Mouse (Mus musculus) cerebellum, postnatal 14 days (tissue): ENCODE data around the gene Baiap2.
A peak's percentile ranks its signal among the peaks of the same experiment; 100 is the strongest.

Experiments
- DNase-seq, 2 experiments: peaks; one replicate each; pipeline ENCODE4 v3.0.0; 2021; ENCODE audit warnings: mixed read lengths in 2 of 2

The Baiap2 gene

DNA sequence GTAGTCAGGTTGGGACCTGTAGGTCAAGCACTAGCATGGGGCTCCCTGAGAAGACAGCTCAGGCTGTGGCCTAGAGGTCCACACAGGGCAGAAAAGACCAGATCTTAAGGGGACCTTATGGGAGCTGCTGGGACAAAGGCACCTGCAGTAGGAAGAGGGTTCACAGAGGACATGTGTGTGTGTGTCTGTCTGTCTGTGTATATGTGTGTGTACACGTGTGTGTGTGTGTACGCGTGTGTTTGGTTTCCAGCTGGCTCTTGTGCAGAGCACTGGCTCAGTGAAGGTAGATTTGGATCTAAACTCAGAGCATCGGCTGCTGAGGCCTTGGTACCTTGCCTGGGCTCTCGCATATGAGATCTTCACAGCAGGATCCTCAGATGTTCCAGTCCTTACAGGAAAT lies 21.9 kb upstream of the Baiap2 start:
- DNase-seq: no peak

DNA sequence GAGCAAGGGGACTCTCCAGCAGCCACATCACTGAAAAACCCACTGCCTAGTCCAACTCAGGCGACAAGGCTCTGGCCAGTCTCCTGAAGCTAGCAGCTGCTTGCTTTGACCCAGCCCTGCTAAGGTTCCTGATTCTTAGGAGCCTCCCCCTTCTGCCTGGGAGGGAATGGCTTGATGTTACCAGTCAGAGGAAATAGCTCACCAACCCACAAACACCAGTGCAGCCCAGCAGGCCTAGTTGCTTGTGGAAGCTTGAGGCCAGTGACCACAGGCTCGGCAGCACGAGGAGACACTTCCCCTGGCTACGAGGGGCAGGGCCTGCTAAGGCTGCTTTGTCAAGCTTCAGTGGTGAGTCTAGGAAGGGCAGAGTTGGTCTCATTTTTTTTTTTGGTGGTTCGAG lies 17.4 kb upstream of the Baiap2 start:
- no peak for DNase-seq

DNA sequence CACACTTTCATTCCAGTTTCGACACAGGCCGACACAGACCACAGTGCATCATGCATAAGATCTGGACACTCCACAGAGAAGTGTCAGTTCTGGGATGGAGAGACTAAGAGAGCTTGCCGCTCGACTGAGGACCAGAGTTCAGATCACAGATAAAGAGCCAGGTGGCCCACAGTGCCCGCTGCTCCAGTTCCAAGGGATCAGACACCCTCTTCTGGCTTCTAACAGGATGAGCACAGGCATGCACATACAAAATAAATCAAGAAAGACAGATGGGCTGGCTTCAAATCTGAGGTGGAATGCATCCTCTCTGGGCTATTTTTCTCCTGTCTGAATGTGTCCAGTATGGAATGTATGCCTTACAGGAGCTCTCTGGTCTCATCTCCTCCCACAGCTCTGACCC lies 15.8 kb upstream of the Baiap2 start:
- DNase-seq: peak in 1 of 2 experiments; percentile 14

DNA sequence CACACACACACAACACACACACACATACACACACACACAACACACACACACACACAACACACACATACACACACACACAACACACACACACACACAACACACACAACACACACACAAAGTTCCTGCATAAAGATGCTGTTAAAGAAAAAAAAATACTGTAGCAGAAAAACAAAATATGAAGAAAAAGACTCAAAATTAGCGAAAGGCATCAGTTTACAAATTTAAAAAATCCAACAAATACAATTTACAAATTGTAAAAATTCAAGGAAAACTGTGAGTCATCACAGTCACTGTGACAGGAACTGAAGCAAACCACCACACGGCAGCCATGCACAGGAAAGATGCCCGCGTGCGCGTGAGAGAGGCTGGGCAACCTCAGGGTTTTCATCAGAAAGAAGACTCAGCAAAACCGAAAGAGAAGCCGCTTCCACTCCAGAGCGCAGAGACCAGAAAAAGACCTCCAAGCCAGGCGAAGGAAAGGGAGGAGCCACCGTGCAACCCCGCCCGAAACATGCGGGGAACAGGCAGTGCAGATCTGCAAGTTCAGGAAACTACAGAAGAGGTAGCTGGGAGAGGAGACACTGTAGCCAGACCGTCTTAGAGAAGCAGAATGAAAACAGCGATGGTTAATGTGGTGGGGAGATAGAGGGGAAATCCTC lies 14.4 kb upstream of the Baiap2 start:
- no peak for DNase-seq

DNA sequence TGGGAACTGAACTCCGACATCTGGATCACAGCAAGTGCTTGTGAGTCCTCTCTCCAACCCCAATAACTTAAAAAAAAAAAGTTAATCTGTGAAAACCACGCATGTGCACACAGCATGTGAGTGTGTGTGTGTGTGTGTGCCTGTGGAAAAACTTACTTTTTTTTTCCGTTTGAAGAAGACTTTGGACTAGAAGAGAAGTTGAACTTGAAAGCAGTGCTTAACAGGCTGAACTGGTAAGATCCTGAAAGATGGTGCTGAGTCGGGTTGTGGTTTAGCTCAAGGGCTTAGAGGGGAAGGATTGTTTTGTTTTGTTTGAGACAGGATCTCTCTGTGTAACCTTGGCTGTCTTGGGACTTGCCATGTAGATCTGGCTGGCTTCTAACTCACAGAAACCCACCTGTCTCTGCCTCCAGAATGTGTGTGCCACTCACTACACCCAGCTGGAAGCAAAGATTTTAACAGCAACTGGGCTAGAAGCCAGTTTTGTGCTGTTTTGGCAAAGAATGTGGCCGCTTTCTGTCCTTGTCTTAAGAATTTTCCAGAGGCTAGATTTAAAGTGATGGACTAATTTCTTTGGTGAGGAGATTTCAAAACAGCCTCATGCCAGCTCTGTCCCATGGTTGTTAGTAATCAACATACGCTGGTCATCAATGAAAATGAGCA lies 12.8 kb upstream of the Baiap2 start:
- peak in 1 of 2 experiments; percentile 17 for DNase-seq

DNA sequence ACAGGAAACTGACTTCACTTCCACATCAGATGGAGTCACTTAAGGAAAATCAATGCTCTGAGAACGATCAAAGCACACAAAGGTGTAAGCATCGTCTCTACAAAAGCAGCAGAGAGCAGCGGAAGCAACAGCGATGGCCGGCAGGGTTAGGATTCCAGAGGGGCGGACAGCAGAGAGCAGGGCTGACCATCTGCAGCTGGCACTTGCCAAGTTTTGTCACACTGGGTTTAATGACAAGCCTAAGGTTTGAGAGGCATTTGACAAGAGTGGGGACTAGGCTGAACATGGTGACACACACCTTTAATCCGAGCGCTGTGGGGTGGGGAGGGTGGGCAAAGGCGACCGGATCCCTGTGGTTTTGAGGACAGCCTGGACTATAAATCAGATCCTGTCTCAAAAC lies 10.8 kb upstream of the Baiap2 start:
- DNase-seq: peak; percentile 72 to 75

DNA sequence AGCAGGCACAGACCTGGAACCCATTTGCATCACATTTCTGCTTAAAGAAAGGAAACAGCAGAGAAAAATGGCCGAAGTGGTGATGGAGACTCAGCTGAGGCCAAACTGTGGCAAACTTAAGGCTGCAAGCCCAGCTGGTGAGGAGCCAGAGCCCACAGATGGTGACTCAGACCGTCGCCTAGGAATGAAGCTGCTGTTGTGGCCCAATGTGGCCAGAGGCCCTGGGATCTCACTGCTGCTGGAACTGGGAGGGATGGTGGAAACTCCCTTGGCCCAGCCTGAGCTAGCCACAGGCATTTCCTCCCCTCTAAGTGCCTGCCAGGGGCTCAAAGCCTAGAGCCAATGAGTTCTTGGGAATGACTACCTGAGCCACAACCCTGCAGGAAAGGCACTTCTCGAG lies 9.4 kb upstream of the Baiap2 start:
- DNase-seq: peak in 1 of 2 experiments; percentile 64

DNA sequence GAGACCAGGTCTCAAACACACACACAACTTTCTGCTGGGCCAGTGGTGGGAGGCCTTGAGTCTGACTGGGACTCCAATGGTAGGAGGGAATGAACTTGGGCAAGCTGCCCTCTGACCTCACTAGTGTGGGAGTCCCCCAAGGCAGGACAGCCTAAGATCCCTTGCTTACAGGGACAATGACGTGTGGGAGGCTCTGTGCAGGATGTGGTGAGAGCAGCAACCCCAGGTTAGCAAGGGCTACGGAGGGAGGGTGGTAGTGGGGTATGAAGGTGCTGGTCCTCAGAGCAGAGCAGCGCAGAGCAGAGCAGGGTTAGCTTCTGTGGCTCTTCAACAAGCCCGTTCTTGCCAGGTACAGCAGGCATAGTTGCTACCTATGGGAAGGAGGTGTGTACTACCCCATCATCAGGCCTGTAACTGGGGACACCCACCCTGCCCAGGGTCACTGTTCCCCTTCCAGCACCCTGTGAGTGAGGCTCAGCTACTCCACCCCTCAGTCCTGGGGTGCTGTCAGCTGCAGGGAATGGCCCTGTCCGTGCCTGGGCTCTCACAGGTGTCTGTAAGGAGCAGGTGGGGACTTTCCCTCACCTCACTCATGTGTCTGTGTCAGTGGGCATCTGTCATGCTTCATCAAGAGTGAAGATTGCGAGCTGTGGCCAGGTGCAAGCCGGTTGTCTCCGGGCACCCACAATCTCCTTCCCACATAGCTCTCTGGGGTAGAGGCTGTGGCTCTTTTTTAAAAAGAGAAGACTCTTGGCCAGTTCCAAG lies 8.6 kb upstream of the Baiap2 start:
- DNase-seq: no peak

DNA sequence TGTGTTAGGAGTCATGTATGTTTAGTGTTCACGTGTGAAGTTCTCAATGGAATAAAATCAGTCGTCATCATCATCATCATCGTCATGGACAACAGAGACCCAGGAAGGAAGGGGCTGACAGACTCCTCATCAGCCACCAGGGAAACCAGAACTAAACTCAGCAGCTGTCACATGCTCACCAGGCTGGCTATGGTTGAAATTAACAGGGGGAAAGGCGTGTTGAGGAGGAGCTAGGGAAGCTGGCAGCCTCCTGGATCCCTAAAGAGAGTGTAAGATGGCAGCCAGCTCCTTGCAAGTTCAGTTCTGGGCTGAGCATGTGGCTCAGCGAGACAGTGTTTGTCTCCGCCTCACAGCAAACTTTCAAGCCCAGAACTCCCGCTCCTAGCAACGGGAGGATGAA lies 7.8 kb upstream of the Baiap2 start:
- no peak for DNase-seq

DNA sequence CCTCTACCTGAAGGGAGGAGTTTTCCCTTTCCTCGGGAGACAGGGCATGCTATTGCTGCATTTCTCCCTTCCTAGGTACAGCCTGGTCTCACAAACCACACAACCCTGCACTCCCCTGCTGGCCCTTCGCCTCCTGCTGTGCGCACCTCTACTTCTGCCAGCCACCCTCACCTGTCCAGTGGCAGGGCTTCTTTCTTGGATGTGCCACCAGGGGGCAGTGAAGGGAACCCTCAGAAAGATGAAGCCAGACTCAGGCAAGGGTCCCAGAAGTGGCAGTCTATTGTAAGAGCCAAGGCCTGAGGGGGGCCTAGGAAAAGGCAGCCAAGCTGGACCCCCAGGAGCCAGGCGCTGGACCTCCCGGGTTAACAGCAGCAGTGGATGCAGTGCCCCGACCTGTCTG lies 7.1 kb upstream of the Baiap2 start:
- DNase-seq: peak; percentile 79 to 87

DNA sequence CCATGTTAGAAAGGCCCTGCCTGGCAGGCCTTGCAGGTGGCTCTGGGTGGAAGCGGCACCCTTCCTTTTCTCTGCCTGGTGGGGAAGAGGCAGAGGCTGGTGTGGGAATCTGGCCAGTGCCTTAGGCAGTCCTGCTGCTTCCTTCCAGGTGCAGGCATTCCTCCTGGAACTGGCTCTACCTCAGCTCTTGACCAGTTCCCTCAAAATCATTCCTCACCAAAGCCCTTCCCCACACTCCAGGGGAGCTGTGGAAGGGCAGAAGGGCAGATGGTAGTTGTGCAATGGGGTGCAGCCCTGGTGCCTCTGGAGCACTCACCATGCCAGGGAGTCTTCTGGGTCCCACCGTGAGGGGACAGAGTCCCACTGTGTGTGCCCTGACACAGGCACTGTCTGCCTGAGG lies 6.1 kb upstream of the Baiap2 start:
- no peak for DNase-seq

DNA sequence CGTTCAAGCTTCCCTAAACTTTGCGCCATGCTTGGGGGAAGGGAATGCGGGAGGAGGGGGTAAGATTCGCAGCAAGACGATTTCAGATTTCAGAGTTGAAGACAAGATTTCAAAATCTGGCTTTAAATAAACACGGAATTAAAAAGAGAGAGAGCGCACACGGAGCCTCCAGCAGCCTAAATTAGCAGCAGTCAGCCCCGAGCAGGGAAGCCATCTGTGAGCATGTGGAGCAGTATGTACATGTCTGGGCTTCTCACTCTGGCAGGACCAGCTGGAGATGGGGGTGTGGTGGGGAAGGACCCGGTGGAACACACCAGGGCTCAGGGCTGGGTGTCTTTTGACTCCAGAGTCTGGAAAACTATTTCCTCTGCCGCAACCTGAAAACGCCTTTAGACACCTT lies 5.3 kb upstream of the Baiap2 start:
- no peak for DNase-seq

DNA sequence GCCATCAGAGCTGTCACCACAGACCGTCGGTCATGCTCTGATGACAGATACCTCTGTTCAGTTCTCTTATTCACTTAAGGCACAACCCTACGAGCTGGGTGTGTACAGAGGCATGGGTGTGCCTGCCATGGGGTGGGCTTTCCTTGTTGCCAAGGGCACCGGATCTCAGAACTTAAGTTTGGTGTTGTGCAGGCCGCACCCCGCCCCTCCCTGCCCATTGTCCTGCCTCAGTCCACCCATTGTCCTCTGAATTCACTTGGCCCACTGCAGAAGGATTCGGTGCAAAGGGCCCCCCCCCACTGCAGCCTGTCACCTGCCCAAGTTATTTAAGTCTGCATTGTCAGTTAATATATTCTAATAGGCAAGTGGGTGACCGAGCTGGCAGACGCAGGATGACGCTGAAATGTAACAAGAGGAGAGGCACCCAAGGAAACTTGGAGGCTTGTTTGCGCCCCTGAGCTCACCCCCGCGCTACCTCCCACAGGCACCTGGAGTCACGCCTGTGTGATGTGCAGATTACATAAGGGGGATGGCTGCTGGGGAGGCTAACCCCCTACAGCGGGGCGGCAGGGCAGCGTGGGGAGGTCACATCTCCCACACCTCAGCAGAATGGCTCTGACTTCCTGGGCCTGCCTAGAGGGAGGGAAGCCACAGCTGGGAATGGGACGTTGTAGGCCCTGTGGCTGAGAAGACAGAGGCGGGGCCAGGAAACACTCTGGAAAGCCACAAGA lies 4.6 kb upstream of the Baiap2 start:
- DNase-seq: no peak

DNA sequence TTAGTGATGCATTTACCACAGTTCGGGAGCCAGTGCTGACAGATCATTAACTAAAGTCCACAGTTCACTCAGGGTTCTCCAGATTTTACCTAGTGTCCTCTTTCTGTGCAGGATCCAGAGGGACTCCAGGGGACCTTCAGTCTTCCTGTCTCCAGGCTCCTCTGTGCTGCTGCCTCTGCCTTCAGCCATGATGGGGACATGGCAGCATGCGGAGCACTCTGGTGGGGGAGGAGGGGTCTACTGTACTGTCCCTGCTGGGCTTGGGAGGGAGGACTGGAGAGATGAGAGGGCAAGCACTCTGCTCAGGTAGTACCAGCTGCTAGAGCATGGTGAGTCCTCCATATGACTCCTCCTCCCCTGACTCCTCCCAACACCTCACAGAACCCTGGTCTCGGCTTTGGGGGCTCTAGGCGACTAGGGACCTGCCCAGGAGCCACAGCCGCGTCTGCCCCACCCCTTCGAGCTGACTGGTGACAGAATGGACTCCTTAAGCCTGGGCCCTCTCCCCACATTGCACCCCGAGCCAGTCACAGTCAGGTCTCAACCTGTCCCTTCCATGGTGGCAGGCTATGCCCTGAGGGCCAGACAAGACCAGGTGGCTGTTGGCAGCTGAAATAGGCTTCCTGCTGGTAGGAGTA lies 3.4 kb upstream of the Baiap2 start:
- no peak for DNase-seq

DNA sequence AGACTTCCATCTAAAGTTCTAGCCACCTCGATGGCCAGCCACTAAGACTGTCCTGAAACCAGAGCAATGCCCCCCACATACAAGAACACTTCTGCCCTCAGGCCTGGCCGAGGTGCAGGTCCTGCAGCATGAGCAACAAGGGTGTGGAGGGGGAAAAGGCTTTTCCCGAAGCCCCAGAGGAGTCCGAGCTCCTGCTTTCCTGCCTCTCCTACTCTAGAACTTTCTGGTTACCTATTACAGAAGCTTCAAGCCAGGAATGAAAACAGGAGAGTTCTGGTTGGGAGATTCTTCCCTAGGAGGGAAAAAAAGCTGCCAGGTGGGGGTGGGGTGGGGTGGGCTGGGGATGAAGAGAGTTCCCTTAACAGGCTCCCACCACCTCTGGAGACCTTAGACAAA lies 2.9 kb upstream of the Baiap2 start:
- DNase-seq: no peak

DNA sequence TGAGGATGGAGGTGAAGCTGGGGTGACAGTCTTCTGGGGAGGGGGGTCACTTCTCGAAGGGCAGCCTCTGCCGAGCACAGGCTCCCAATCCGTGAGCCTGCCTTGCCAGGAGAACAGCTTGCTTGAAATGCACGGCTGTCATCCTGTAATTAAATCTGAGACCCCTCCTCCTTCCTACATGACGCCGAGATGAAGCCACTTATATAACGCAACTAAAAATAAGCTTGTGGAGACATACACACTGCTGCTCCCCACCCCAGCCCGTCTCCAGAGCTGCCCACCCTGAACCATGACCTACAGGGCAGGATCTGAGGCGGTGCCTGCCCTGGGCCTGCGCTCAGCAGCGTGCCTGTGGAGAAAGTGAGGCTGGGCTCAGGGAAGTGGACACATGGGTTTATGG lies 2.4 kb upstream of the Baiap2 start:
- peak; percentile 56 to 59 for DNase-seq

DNA sequence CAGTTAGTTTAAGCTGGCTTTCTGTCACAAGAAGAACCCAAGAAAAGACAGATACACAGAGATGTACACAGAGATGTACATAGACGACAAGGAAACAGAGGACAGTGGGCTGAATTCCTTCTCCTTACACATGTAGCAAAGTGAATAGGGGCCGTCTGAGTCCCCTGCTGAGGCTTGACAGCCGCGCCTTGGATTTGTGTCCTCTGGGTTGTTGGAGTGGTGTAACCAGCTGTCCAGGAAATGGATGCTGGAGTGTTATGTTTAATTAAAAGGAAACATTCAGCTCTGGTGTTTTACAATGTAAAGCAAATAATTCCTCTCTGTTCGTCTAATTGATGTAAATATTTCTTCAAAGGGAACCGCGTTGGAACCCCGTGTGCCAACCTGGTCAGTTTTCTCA lies 769 bp upstream of the Baiap2 start:
- DNase-seq: no peak

DNA sequence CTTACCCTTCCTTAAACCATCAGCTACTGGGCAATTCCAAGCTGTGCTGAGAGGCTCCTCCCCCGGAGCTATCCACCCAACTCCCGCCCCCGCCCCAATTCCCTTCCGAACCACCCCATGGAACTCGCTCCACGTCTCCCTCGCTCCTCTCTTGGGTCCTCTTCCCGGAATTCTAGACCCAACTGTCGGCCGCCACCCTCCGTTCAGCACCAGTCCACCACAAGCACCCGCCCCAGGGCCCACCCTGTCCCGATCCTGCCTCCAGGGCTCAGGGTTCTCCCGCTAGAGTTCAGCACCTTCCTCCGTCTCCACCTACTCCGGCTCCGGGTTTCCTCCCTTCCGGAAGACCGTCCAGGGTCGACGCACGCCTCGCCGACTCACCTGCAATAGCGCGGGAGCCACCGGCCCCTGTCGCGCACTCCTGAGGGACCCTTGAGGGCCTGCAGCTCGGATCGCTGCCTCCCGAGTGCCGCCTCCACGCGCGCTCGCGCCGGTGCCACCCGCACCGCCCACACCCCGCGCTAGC lies 299 bp upstream of the Baiap2 start:
- DNase-seq: no peak

DNA sequence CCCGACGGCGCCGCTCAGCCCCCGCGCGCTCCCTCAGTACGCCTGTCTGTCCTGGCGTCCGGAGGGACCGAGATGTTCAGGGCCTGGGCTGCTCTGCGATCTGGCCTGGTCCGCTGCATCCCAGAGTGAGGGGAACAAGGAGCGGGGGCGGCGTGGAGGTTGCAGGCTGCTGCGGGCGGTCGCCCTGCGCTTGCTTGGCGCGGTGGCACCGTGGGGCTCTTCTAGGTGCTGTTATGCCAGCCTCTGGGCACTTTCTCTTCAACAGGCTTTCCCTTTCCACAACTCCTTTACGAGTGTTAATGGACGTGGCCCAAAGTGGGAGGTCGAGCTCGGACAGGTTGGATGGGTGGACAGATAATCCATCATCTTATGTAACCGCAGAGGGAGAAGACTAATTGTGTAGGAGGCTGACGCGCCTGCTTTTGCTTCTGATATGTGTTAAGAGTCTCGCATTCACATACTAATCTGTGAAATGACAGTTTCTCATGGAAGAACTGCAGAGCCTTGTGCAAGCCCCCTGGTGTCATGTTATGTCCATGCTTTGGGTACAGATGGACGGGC lies 945 bp downstream of the Baiap2 start:
- DNase-seq: peak in 1 of 2 experiments; percentile 60

DNA sequence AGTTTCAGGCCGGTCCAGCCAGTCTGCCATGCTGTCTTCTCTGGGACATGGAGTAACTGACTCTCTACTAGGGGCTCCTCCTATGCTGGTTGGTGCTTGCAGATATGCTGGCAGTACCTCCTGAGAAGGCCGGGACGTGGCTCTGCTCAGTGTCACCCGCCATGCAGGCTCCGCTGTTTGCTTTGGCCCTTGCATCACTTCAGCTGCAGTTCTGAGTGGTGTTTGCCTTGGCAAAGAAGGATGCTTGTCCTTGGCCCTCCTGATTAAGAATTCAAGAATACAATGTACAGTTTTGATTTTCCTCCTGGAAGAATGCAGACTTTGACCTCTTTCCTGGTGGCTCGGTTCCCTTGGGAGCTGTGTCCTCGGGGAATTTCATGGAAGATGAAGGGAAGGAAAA lies 2.8 kb downstream of the Baiap2 start:
- peak in 1 of 2 experiments; percentile 23 for DNase-seq

DNA sequence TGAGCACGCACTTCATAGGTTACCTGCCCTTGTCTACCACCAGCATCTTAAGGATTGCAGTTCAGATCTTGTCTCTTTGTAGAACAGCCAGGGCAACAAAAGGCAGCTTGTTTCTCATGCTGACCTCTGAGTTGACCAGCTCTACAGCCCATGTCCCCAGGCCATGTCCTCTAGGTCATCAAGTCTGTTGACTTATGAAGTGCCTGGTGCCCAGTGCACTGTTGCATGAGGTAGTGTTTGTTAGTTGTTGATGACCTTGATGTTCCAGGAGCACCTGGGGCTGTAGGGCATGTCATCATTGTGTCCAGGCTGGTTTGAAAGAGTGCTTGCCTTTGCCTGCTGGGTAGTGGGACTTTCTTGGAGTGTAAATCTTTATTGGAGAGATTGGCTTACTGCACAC lies 4.9 kb downstream of the Baiap2 start:
- DNase-seq: no peak

DNA sequence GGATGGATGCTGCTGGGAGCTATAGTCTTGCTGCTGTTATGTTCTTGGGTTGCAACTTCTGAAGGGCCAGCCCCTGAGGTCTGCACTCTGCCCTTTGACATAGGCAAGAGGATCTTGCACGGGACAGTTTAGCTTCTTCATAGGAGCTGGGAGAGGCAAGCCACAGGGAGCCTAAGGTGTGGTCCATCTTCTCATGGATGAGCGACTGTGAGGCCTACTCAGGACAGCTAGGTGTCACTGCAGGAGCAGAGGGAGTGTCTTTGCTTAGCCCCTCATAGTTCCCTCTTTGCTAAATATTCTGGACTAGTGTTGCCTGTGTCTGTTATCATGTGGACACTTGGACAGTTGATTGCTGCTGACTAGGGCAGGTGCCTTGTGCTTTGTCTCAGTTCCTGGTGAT lies 5.3 kb downstream of the Baiap2 start:
- DNase-seq: no peak
